Mouse (Mus musculus): Measurements from ENCODE around the gene Tnfsf9. TPM values are rescaled to one million over a fixed set of nuclear protein-coding genes. Genes with fewer than 3 reads are reported as not detected.

Gene Tnfsf9
- polyA plus RNA-seq, 1 experiment from 2014 or later = 3.3 TPM

DNA sequence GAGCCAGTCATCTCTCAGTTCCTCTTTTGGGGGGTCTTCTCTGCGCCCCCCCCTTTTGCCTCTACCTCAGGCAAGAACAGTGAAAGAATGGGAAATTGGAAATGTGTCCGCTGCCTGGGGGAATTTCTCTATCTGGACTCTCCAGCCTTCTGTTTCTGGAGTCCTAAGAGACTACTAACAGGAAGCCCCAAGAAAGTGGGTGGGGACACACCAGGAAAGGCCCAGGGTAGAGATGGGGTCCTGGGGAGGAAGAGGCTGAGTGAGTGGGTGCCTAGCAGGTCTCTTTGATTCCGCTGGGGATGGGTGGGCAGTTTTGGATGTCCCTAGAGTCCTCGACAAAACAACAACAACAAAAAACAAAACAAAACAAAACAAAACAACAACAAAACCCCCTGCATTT is 629 bp upstream of the Tnfsf9 start:
- no peak overlapping the region for H3K27ac ChIP-seq (ENCODE audit: low read length)
- H3K9me3 ChIP-seq (replicated peaks; ENCODE audit: control insufficient read depth, low read length) = no peaks in the 10 kb centered on the region
- peak overlapping the region; percentile 97 for H3K4me2 ChIP-seq (ENCODE audit: low read depth, low read length)
- WGBS = 44% methylated on average over 4 of the region's 4 CpGs
- H3K4me3 ChIP-seq (ENCODE audit: low read length) = peak overlapping the region; percentile 75
- no peak for ATAC-seq (replicated peaks; ENCODE audit: extremely low read depth, insufficient read depth, low FRiP score)
- H3K27me3 ChIP-seq (ENCODE audit: control insufficient read depth, insufficient read depth, low read length) = no peaks in the 10 kb centered on the region
- peaks cover 10% of the 10 kb centered on the region for H3K4me1 ChIP-seq (ENCODE audit: control insufficient read depth, insufficient read depth, low read length)
- peak overlapping the region; percentile 47; the same call in 1 of the 2 replicates for H3K9ac ChIP-seq (ENCODE audit: low read length)
- H3K36me3 ChIP-seq (ENCODE audit: control insufficient read depth, insufficient read depth) = no peaks in the 10 kb centered on the region

DNA sequence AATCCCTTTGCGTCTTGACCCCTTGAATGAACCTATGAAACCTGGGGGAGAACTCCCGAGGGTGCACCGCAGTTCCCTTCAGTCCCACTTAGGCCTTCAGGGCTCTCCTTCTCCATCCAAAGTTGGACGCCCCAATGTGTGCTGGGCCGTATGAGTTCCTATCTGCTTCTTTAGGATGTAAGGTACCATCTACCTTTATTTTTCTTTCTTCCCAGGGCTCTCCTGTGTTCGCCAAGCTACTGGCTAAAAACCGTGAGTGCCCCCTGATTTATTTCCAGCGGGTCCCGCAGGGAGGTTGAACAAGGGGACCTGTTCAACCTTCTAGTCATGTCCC is 877 bp downstream of the Tnfsf9 start:
- ATAC-seq (replicated peaks; ENCODE audit: extremely low read depth, insufficient read depth, low FRiP score) = no peak
- H3K27me3 ChIP-seq (ENCODE audit: control insufficient read depth, insufficient read depth, low read length) = no peaks in the 10 kb centered on the region
- no peaks in the 10 kb centered on the region for H3K9me3 ChIP-seq (replicated peaks; ENCODE audit: control insufficient read depth, low read length)
- H3K4me2 ChIP-seq (ENCODE audit: low read depth, low read length) = peak overlapping the region; percentile 97
- no peaks in the 10 kb centered on the region for H3K36me3 ChIP-seq (ENCODE audit: control insufficient read depth, insufficient read depth)
- peaks cover 10% of the 10 kb centered on the region for H3K4me1 ChIP-seq (ENCODE audit: control insufficient read depth, insufficient read depth, low read length)
- peak overlapping the region; percentile 80; the same call in 1 of the 2 replicates for H3K9ac ChIP-seq (ENCODE audit: low read length)
- peak overlapping the region; percentile 75 for H3K4me3 ChIP-seq (ENCODE audit: low read length)
- 20% methylated on average over 9 of the region's 9 CpGs for WGBS
- H3K27ac ChIP-seq (ENCODE audit: low read length) = no peak overlapping the region

DNA sequence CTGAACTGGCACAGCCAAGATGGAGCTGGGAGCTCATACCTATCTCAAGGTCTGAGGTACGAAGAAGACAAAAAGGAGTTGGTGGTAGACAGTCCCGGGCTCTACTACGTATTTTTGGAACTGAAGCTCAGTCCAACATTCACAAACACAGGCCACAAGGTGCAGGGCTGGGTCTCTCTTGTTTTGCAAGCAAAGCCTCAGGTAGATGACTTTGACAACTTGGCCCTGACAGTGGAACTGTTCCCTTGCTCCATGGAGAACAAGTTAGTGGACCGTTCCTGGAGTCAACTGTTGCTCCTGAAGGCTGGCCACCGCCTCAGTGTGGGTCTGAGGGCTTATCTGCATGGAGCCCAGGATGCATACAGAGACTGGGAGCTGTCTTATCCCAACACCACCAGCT is 1.9 kb downstream of the Tnfsf9 start:
- no peak overlapping the region for H3K4me2 ChIP-seq (ENCODE audit: low read depth, low read length)
- ATAC-seq (replicated peaks; ENCODE audit: extremely low read depth, insufficient read depth, low FRiP score) = no peak

DNA sequence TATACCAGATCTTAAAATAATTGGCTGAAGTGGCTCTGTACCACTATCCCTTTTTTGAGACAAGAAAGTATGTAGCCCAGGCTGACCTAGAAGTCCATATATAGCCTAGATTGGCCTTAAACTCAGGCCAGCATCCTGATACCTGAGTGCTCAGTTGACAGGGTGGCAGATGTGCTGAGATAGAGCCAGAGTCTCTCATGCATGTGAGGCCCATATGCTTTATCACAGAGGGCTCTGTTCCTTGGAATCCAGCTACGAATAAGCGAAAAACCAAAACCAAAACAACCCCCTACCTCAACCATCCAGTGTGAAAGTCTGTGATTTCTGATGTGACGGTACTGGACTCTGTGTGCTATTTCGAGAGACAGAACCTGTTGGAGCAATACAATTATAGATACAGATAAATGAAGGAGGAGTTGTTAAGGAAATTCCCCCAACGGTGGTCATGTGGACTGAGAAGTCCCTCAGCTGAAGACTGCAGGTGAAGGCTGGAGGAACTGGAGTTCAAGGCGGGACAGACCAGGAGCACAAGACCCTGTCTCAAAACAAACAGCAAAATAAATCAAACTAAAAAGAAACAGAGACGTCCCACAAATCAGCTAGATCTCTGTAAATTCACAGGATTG is 3.0 kb downstream of the Tnfsf9 start:
- 71% methylated on average over 7 of the region's 7 CpGs for WGBS
- Histone ChIP-seq H3K36me3 (ENCODE audit: control insufficient read depth, insufficient read depth) (no peaks in the 10 kb centered on the region), H3K27me3 (ENCODE audit: control insufficient read depth, insufficient read depth, low read length) (no peaks in the 10 kb centered on the region), H3K9me3 (replicated peaks; ENCODE audit: control insufficient read depth, low read length) (no peaks in the 10 kb centered on the region), H3K4me3 (ENCODE audit: low read length) (no peak overlapping the region), H3K27ac (ENCODE audit: low read length) (no peak overlapping the region), H3K4me1 (ENCODE audit: control insufficient read depth, insufficient read depth, low read length) (peaks cover 10% of the 10 kb centered on the region), H3K4me2 (ENCODE audit: low read depth, low read length) (no peak overlapping the region), H3K9ac (ENCODE audit: low read length) (no peak overlapping the region)
- no peak for ATAC-seq (replicated peaks; ENCODE audit: extremely low read depth, insufficient read depth, low FRiP score)

More for the DNA sequence above, 1.9 kb downstream of the Tnfsf9 start:
- Histone ChIP-seq H3K27me3 (ENCODE audit: control insufficient read depth, insufficient read depth, low read length) (no peaks in the 10 kb centered on the region), H3K9ac (ENCODE audit: low read length) (no peak overlapping the region), H3K27ac (ENCODE audit: low read length) (no peak overlapping the region), H3K9me3 (replicated peaks; ENCODE audit: control insufficient read depth, low read length) (no peaks in the 10 kb centered on the region), H3K4me3 (ENCODE audit: low read length) (no peak overlapping the region), H3K36me3 (ENCODE audit: control insufficient read depth, insufficient read depth) (no peaks in the 10 kb centered on the region), H3K4me1 (ENCODE audit: control insufficient read depth, insufficient read depth, low read length) (peaks cover 10% of the 10 kb centered on the region)
- 88% methylated on average over 5 of the region's 5 CpGs for WGBS

DNA sequence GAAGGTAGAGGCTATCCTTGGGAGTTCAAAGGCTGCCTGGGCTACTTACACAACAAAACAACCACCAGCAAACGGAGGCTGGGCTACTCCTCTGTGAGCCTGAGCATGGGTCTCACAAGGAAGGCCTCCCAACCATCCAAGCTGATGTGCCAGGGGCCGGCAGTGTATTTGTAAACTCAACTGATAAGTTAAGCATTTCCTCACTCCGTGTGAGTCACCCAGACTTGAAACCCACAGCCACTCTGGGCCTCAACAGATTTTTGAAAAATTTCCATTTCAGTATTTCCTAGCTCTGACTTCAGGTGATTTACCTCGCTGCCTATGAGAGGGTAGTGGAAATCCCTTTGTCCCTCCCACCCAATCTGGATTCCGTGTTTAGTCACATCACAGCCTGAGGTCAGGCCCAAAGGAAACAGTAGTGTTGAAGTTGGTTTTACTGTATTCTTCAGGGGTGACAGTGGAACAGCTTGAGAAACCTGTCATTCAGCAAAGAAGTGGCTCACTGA is 3.6 kb downstream of the Tnfsf9 start:
- Histone ChIP-seq H3K4me3 (ENCODE audit: low read length) (no peak overlapping the region), H3K27me3 (ENCODE audit: control insufficient read depth, insufficient read depth, low read length) (no peaks in the 10 kb centered on the region), H3K4me1 (ENCODE audit: control insufficient read depth, insufficient read depth, low read length) (peaks cover 10% of the 10 kb centered on the region), H3K9me3 (replicated peaks; ENCODE audit: control insufficient read depth, low read length) (no peaks in the 10 kb centered on the region), H3K36me3 (ENCODE audit: control insufficient read depth, insufficient read depth) (no peaks in the 10 kb centered on the region), H3K4me2 (ENCODE audit: low read depth, low read length) (no peak overlapping the region), H3K9ac (ENCODE audit: low read length) (no peak overlapping the region), H3K27ac (ENCODE audit: low read length) (no peak overlapping the region)
- 30% methylated on average over 5 of the region's 5 CpGs for WGBS
- no peak for ATAC-seq (replicated peaks; ENCODE audit: extremely low read depth, insufficient read depth, low FRiP score)

DNA sequence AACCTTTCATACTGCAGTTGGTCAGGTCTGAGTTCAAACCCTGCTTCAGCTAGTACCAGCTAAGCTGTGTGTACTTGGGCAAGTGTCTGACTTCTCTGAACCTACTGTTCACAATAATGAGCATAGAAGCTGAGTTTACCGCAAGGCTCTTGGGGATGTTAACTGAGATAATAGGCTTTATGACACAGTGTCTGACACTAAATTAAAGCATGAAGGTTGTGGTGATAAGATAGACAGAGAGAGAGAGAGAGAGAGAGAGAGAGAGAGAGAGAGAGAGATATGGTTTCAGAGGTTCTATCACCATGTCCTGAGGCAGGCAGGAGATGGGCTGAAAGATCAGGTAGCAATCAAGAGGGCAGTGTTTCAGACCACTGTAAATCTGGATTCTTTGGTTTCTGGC is 4.9 kb downstream of the Tnfsf9 start:
- Histone ChIP-seq H3K9me3 (replicated peaks; ENCODE audit: control insufficient read depth, low read length) (no peaks in the 10 kb centered on the region), H3K4me1 (ENCODE audit: control insufficient read depth, insufficient read depth, low read length) (0 out of 2 replicates have a peak, but pooled peaks cover 3% of the 10 kb centered on the region), H3K9ac (ENCODE audit: low read length) (no peak overlapping the region), H3K4me3 (ENCODE audit: low read length) (no peak overlapping the region), H3K36me3 (ENCODE audit: control insufficient read depth, insufficient read depth) (no peaks in the 10 kb centered on the region), H3K4me2 (ENCODE audit: low read depth, low read length) (no peak overlapping the region), H3K27me3 (ENCODE audit: control insufficient read depth, insufficient read depth, low read length) (no peaks in the 10 kb centered on the region), H3K27ac (ENCODE audit: low read length) (no peak overlapping the region)
- ATAC-seq (replicated peaks; ENCODE audit: extremely low read depth, insufficient read depth, low FRiP score) = no peak
- 80% methylated on average over 1 of the region's 1 CpGs for WGBS

DNA sequence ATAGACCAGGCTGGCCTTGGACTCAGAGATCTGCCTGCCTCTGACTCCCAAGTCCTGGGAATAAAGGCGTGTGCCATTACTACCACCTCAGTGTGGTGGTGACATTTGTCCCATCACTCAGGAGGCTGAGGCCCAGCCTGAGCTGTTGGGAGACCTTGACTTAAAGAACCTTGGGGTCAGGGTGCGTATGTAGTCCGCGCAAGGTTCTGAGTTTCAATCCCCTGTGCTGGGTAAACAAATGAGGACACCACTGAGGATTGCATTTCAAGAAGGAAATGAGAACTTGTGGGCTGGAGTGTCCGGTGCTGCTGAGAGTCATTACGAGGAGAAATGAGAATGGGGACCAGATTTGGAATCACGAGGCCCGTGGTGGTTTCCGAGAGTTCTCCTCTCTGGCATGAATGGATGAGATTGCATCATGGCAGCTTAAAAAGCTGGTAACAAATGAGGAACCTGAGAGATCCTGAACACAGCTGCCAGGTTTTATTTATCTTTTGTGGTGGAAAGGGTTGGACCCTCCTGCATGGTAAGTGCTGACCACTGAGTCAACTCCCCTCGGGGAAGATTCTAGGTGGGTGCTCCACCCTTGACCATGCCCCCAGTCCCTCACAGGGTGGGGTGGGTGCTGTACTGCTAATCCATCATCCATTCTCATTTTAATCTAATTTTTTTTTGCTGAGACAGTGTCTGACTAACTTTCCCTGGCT is 7.8 kb downstream of the Tnfsf9 start:
- ATAC-seq (replicated peaks; ENCODE audit: extremely low read depth, insufficient read depth, low FRiP score) = no peak
- no peaks in the 10 kb centered on the region for H3K9me3 ChIP-seq (replicated peaks; ENCODE audit: control insufficient read depth, low read length)
- 76% methylated on average over 10 of the region's 10 CpGs for WGBS

DNA sequence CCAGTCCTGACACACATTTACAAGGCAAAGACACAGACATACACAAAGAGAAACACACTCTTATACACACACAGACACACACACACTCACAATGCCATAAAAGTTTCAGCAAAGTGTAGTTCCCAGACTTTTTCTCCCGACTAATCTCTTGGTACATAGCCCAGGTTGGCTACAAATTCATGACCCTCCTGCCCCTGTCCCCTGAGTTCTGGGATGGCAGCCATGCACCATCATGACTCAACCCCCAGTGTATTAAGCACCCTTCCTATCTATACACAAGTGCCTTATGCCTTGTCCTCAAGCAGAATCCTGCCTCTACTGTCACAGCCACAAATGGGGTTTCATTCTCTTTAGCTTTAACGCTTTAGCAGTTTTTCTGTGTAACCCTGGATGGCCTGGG is 11.7 kb downstream of the Tnfsf9 start:
- no peaks in the 10 kb centered on the region for H3K9me3 ChIP-seq (replicated peaks; ENCODE audit: control insufficient read depth, low read length)
- 0 out of 2 replicates have a peak, but pooled peaks cover 3% of the 10 kb centered on the region for H3K4me1 ChIP-seq (ENCODE audit: control insufficient read depth, insufficient read depth, low read length)
- 67% methylated on average over 2 of the region's 2 CpGs for WGBS
- ATAC-seq (replicated peaks; ENCODE audit: extremely low read depth, insufficient read depth, low FRiP score) = no peak
- H3K27me3 ChIP-seq (ENCODE audit: control insufficient read depth, insufficient read depth, low read length) = no peaks in the 10 kb centered on the region
- H3K36me3 ChIP-seq (ENCODE audit: control insufficient read depth, insufficient read depth) = no peaks in the 10 kb centered on the region
- H3K27ac ChIP-seq (ENCODE audit: low read length) = no peak overlapping the region
- no peak overlapping the region for H3K4me2 ChIP-seq (ENCODE audit: low read depth, low read length)
- H3K9ac ChIP-seq (ENCODE audit: low read length) = no peak overlapping the region
- no peak overlapping the region for H3K4me3 ChIP-seq (ENCODE audit: low read length)

More for the DNA sequence above, 7.8 kb downstream of the Tnfsf9 start:
- Histone ChIP-seq H3K9ac (ENCODE audit: low read length) (no peak overlapping the region), H3K27ac (ENCODE audit: low read length) (no peak overlapping the region), H3K27me3 (ENCODE audit: control insufficient read depth, insufficient read depth, low read length) (no peaks in the 10 kb centered on the region), H3K36me3 (ENCODE audit: control insufficient read depth, insufficient read depth) (no peaks in the 10 kb centered on the region), H3K4me1 (ENCODE audit: control insufficient read depth, insufficient read depth, low read length) (no peaks in the 10 kb centered on the region), H3K4me2 (ENCODE audit: low read depth, low read length) (no peak overlapping the region), H3K4me3 (ENCODE audit: low read length) (no peak overlapping the region)
